Mouse (Mus musculus): ENCODE data around the gene Myl3. TPM values are rescaled to one million over a fixed set of nuclear protein-coding genes. Genes with fewer than 3 reads are reported as not detected.
A peak's percentile ranks its signal among the peaks of the same experiment; 100 is the strongest.

Myl3 gene
- polyA plus RNA-seq, 1 experiment from 2014 or later: 1,835 TPM

GRCm38 (mm10) chr9:110712545-110712944 lies 29.1 kb upstream of the Myl3 start:
- Histone ChIP-seq H3K4me1 (peaks cover 17% of the 10 kb centered on the region), H3K27me3 (ENCODE audit: insufficient read depth, poor library complexity, severe bottlenecking) (no peaks in the 10 kb centered on the region), H3K36me3 (peaks cover 58% of the 10 kb centered on the region), H3K4me3 (no peak overlapping the region), H3K27ac (no peak overlapping the region), H3K9me3 (no peaks in the 10 kb centered on the region)
- no peak for DNase-seq (ENCODE audit: low spot score)
- 88% methylated on average over 4 of the region's 4 CpGs for whole genome bisulfite sequencing

- H3K4me1 ChIP-seq: peaks cover 17% of the 10 kb centered on the region
- no peaks in the 10 kb centered on the region for H3K9me3 ChIP-seq
- no peaks in the 10 kb centered on the region for H3K27me3 ChIP-seq (ENCODE audit: insufficient read depth, poor library complexity, severe bottlenecking)
- no peak overlapping the region for H3K27ac ChIP-seq
- no peak overlapping the region for H3K4me3 ChIP-seq
- WGBS: 80% methylated on average over 1 of the region's 1 CpGs
- peaks cover 51% of the 10 kb centered on the region for H3K36me3 ChIP-seq
- DNase-seq (ENCODE audit: low spot score): no peak
Measured at GRCm38 (mm10) chr9:110713389-110713788, 28.3 kb upstream of the Myl3 start.

- DNase-seq (ENCODE audit: low spot score): no peak
- Histone ChIP-seq H3K4me1 (peaks cover 16% of the 10 kb centered on the region), H3K4me3 (no peak overlapping the region), H3K27me3 (ENCODE audit: insufficient read depth, poor library complexity, severe bottlenecking) (no peaks in the 10 kb centered on the region), H3K36me3 (peaks cover 47% of the 10 kb centered on the region), H3K9me3 (no peaks in the 10 kb centered on the region), H3K27ac (no peak overlapping the region)
- WGBS: 72% methylated on average over 1 of the region's 1 CpGs
Measured at GRCm38 (mm10) chr9:110715426-110715825, 26.2 kb upstream of the Myl3 start.

- DNase-seq (ENCODE audit: low spot score): no peak
- no peaks in the 10 kb centered on the region for H3K9me3 ChIP-seq
- H3K4me1 ChIP-seq: peaks cover 13% of the 10 kb centered on the region
- WGBS: 29% methylated on average over 4 of the region's 4 CpGs
- no peak overlapping the region for H3K27ac ChIP-seq
- H3K36me3 ChIP-seq: peaks cover 41% of the 10 kb centered on the region
- H3K4me3 ChIP-seq: no peak overlapping the region
- no peaks in the 10 kb centered on the region for H3K27me3 ChIP-seq (ENCODE audit: insufficient read depth, poor library complexity, severe bottlenecking)
Measured at GRCm38 (mm10) chr9:110716775-110717174, 24.9 kb upstream of the Myl3 start.

GRCm38 (mm10) chr9:110718071-110718470 lies 23.6 kb upstream of the Myl3 start:
- no peak overlapping the region for H3K27ac ChIP-seq

GRCm38 (mm10) chr9:110718810-110719209 lies 22.9 kb upstream of the Myl3 start:
- WGBS: 72% methylated on average over 3 of the region's 3 CpGs
- Histone ChIP-seq H3K36me3 (peaks cover 44% of the 10 kb centered on the region), H3K27ac (no peak overlapping the region), H3K9me3 (no peaks in the 10 kb centered on the region), H3K4me1 (peaks cover 13% of the 10 kb centered on the region), H3K4me3 (no peak overlapping the region), H3K27me3 (ENCODE audit: insufficient read depth, poor library complexity, severe bottlenecking) (no peaks in the 10 kb centered on the region)
- DNase-seq (ENCODE audit: low spot score): no peak

More at GRCm38 (mm10) chr9:110718071-110718470, 23.6 kb upstream of the Myl3 start:
- Histone ChIP-seq H3K27me3 (ENCODE audit: insufficient read depth, poor library complexity, severe bottlenecking) (no peaks in the 10 kb centered on the region), H3K9me3 (no peaks in the 10 kb centered on the region), H3K4me3 (no peak overlapping the region), H3K4me1 (peaks cover 13% of the 10 kb centered on the region), H3K36me3 (peaks cover 41% of the 10 kb centered on the region)
- WGBS: 90% methylated on average over 6 of the region's 6 CpGs
- DNase-seq (ENCODE audit: low spot score): no peak

GRCm38 (mm10) chr9:110719977-110720376 lies 21.7 kb upstream of the Myl3 start:
- Histone ChIP-seq H3K9me3 (no peaks in the 10 kb centered on the region), H3K27me3 (ENCODE audit: insufficient read depth, poor library complexity, severe bottlenecking) (no peaks in the 10 kb centered on the region), H3K4me1 (peaks cover 13% of the 10 kb centered on the region), H3K27ac (peak overlapping the region; percentile 56; the same call in 1 of the 2 replicates), H3K36me3 (peaks cover 44% of the 10 kb centered on the region), H3K4me3 (no peak overlapping the region)
- WGBS: 72% methylated on average over 5 of the region's 5 CpGs
- no peak for DNase-seq (ENCODE audit: low spot score)

GRCm38 (mm10) chr9:110722060-110722459 lies 19.6 kb upstream of the Myl3 start:
- Histone ChIP-seq H3K36me3 (peaks cover 58% of the 10 kb centered on the region), H3K4me1 (peaks cover 29% of the 10 kb centered on the region), H3K4me3 (no peak overlapping the region), H3K27me3 (ENCODE audit: insufficient read depth, poor library complexity, severe bottlenecking) (peaks cover 16% of the 10 kb centered on the region), H3K9me3 (no peaks in the 10 kb centered on the region), H3K27ac (no peak overlapping the region)
- 93% methylated on average over 10 of the region's 10 CpGs for WGBS
- no peak for DNase-seq (ENCODE audit: low spot score)

- Histone ChIP-seq H3K36me3 (peaks cover 90% of the 10 kb centered on the region), H3K27ac (no peak overlapping the region), H3K27me3 (ENCODE audit: insufficient read depth, poor library complexity, severe bottlenecking) (peaks cover 40% of the 10 kb centered on the region), H3K4me3 (no peak overlapping the region), H3K4me1 (peaks cover 31% of the 10 kb centered on the region), H3K9me3 (no peaks in the 10 kb centered on the region)
- DNase-seq (ENCODE audit: low spot score): no peak
- 32% methylated on average over 9 of the region's 9 CpGs for WGBS
Measured at GRCm38 (mm10) chr9:110725721-110726135, 15.9 kb upstream of the Myl3 start.

- Histone ChIP-seq H3K9me3 (no peaks in the 10 kb centered on the region), H3K4me3 (peak overlapping the region; percentile 18; the same call in 1 of the 2 replicates), H3K27ac (no peak overlapping the region), H3K27me3 (ENCODE audit: insufficient read depth, poor library complexity, severe bottlenecking) (peaks cover 40% of the 10 kb centered on the region), H3K36me3 (peaks cover 85% of the 10 kb centered on the region), H3K4me1 (peaks cover 43% of the 10 kb centered on the region)
- 43% methylated on average over 33 of the region's 33 CpGs for WGBS
- DNase-seq (ENCODE audit: low spot score): no peak
Measured at GRCm38 (mm10) chr9:110726867-110727266, 14.8 kb upstream of the Myl3 start.

- WGBS: 20% methylated on average over 8 of the region's 8 CpGs
- Histone ChIP-seq H3K9me3 (no peaks in the 10 kb centered on the region), H3K4me3 (no peak overlapping the region), H3K36me3 (peaks cover 56% of the 10 kb centered on the region), H3K27me3 (ENCODE audit: insufficient read depth, poor library complexity, severe bottlenecking) (peaks cover 47% of the 10 kb centered on the region), H3K27ac (no peak overlapping the region), H3K4me1 (peaks cover 71% of the 10 kb centered on the region)
- no peak for DNase-seq (ENCODE audit: low spot score)
Measured at GRCm38 (mm10) chr9:110729841-110730240, 11.8 kb upstream of the Myl3 start.

GRCm38 (mm10) chr9:110731859-110732258 lies 9.8 kb upstream of the Myl3 start:
- WGBS: 52% methylated on average over 4 of the region's 4 CpGs
- Histone ChIP-seq H3K27me3 (ENCODE audit: insufficient read depth, poor library complexity, severe bottlenecking) (peaks cover 37% of the 10 kb centered on the region), H3K36me3 (peaks cover 44% of the 10 kb centered on the region), H3K27ac (peak overlapping the region; percentile 78; the same call in 1 of the 2 replicates), H3K4me1 (peaks cover 77% of the 10 kb centered on the region), H3K4me3 (peak overlapping the region; percentile 58), H3K9me3 (no peaks in the 10 kb centered on the region)
- DNase-seq (ENCODE audit: low spot score): no peak

- 1% methylated on average over 26 of the region's 26 CpGs for WGBS
- Histone ChIP-seq H3K9me3 (no peaks in the 10 kb centered on the region), H3K4me1 (peaks cover 77% of the 10 kb centered on the region), H3K4me3 (peak overlapping the region; percentile 58), H3K27me3 (ENCODE audit: insufficient read depth, poor library complexity, severe bottlenecking) (peaks cover 29% of the 10 kb centered on the region), H3K27ac (peak overlapping the region; percentile 78), H3K36me3 (peaks cover 39% of the 10 kb centered on the region)
- peak; percentile 96 for DNase-seq (ENCODE audit: low spot score)
Measured at GRCm38 (mm10) chr9:110732623-110733022, 9.0 kb upstream of the Myl3 start.

- Histone ChIP-seq H3K36me3 (peaks cover 36% of the 10 kb centered on the region), H3K9me3 (no peaks in the 10 kb centered on the region), H3K27ac (peak overlapping the region; percentile 78), H3K27me3 (ENCODE audit: insufficient read depth, poor library complexity, severe bottlenecking) (peaks cover 24% of the 10 kb centered on the region), H3K4me1 (peaks cover 75% of the 10 kb centered on the region), H3K4me3 (peak overlapping the region; percentile 58)
- no peak for DNase-seq (ENCODE audit: low spot score)
- 8% methylated on average over 8 of the region's 8 CpGs for WGBS
Measured at GRCm38 (mm10) chr9:110733102-110733501, 8.6 kb upstream of the Myl3 start.
